Mouse (Mus musculus) lung, postnatal 10 days (tissue): ENCODE data around the gene Coq8b.

Experiments
- DNase-seq: peaks from one replicate; pipeline ENCODE4 v3.0.0; 2021

The Coq8b gene

GRCm38 (mm10) chr7:27232781-27233281, at the start of gene Coq8b:
Coq8b (plus strand) TSS chr7:27233023.
- DNase-seq: peak; percentile 98

- DNase-seq: no peak
Measured at GRCm38 (mm10) chr7:27184964-27185363, 47.9 kb upstream of the Coq8b start.

GRCm38 (mm10) chr7:27185986-27186385, 46.8 kb upstream of the Coq8b start:
- DNase-seq: no peak

GRCm38 (mm10) chr7:27189271-27189931, 43.4 kb upstream of the Coq8b start:
- DNase-seq: no peak

- no peak for DNase-seq
Measured at GRCm38 (mm10) chr7:27192434-27192833, 40.4 kb upstream of the Coq8b start.

GRCm38 (mm10) chr7:27193731-27194130, 39.1 kb upstream of the Coq8b start:
- no peak for DNase-seq

- peak; percentile 99 for DNase-seq
Measured at GRCm38 (mm10) chr7:27195681-27196611, 36.9 kb upstream of the Coq8b start, which contains the start of the genes BC024978 and Snrpa. BC024978 (plus strand) TSS chr7:27195781. Snrpa (minus strand) TSS chr7:27196271.

- no peak for DNase-seq
Measured at GRCm38 (mm10) chr7:27197136-27197535, 35.7 kb upstream of the Coq8b start.

GRCm38 (mm10) chr7:27197634-27198033, 35.2 kb upstream of the Coq8b start:
- no peak for DNase-seq

- no peak for DNase-seq
Measured at GRCm38 (mm10) chr7:27198355-27198754, 34.5 kb upstream of the Coq8b start.

GRCm38 (mm10) chr7:27198779-27199178, 34.0 kb upstream of the Coq8b start:
- no peak for DNase-seq

GRCm38 (mm10) chr7:27203730-27204449, 28.9 kb upstream of the Coq8b start:
- DNase-seq: no peak

GRCm38 (mm10) chr7:27212626-27213025, 20.2 kb upstream of the Coq8b start:
- no peak for DNase-seq

GRCm38 (mm10) chr7:27218586-27218985, 14.2 kb upstream of the Coq8b start:
- no peak for DNase-seq

- DNase-seq: no peak
Measured at GRCm38 (mm10) chr7:27219937-27220336, 12.9 kb upstream of the Coq8b start.

- DNase-seq: no peak
Measured at GRCm38 (mm10) chr7:27221939-27222338, 10.9 kb upstream of the Coq8b start.

GRCm38 (mm10) chr7:27222538-27222937, 10.3 kb upstream of the Coq8b start:
- DNase-seq: no peak

GRCm38 (mm10) chr7:27224877-27225575, 7.8 kb upstream of the Coq8b start:
- DNase-seq: peak; percentile 42

GRCm38 (mm10) chr7:27227276-27227675, 5.5 kb upstream of the Coq8b start:
- no peak for DNase-seq

- DNase-seq: peak; percentile 19
Measured at GRCm38 (mm10) chr7:27227676-27228075, 5.1 kb upstream of the Coq8b start.

- DNase-seq: peak; percentile 98
Measured at GRCm38 (mm10) chr7:27228281-27228821, 4.5 kb upstream of the Coq8b start, which contains the start of gene Itpkc. Itpkc (minus strand) TSS chr7:27228661.

- no peak for DNase-seq
Measured at GRCm38 (mm10) chr7:27228865-27229264, 4.0 kb upstream of the Coq8b start.
